Mouse (Mus musculus): ENCODE results near the gene Zfp184.
"Not testable (repeated sequence)": the region's sequence is repeated elsewhere in the genome, so short reads cannot be mapped to it uniquely, and the experiment has no call there.

Gene Zfp184

GRCm38 (mm10) chr13:21944926-21945740 is at the start of gene Zfp184:
Gene Zfp184 (plus strand): TSS chr13:21945094.
- peak; percentile 98 for DNase-seq (ENCODE audit: low read depth, low spot score)

GRCm38 (mm10) chr13:21896549-21897244 is 48.2 kb upstream of the Zfp184 start:
- peak; percentile 93 for DNase-seq (ENCODE audit: low read depth, low spot score)

- DNase-seq (ENCODE audit: low read depth, low spot score), result no peak
Measured at GRCm38 (mm10) chr13:21897245-21897634, 47.7 kb upstream of the Zfp184 start.

GRCm38 (mm10) chr13:21900870-21901565 is 43.9 kb upstream of the Zfp184 start:
- not testable (repeated sequence) for DNase-seq (ENCODE audit: low read depth, low spot score)

- DNase-seq (ENCODE audit: low read depth, low spot score), result no peak
Measured at GRCm38 (mm10) chr13:21903500-21903899, 41.4 kb upstream of the Zfp184 start.

- DNase-seq (ENCODE audit: low read depth, low spot score), result not testable (repeated sequence)
Measured at GRCm38 (mm10) chr13:21904090-21904489, 40.8 kb upstream of the Zfp184 start.

- no peak for DNase-seq (ENCODE audit: low read depth, low spot score)
Measured at GRCm38 (mm10) chr13:21906301-21906700, 38.6 kb upstream of the Zfp184 start.

GRCm38 (mm10) chr13:21906946-21907806 is 37.7 kb upstream of the Zfp184 start:
- DNase-seq (ENCODE audit: low read depth, low spot score), result no peak

- peak; percentile 49 for DNase-seq (ENCODE audit: low read depth, low spot score)
Measured at GRCm38 (mm10) chr13:21907807-21908155, 37.1 kb upstream of the Zfp184 start.

- no peak for DNase-seq (ENCODE audit: low read depth, low spot score)
Measured at GRCm38 (mm10) chr13:21910735-21911134, 34.2 kb upstream of the Zfp184 start.

- peak; percentile 78 for DNase-seq (ENCODE audit: low read depth, low spot score)
Measured at GRCm38 (mm10) chr13:21911147-21911546, 33.7 kb upstream of the Zfp184 start.

- no peak for DNase-seq (ENCODE audit: low read depth, low spot score)
Measured at GRCm38 (mm10) chr13:21913854-21914253, 31.0 kb upstream of the Zfp184 start.

- DNase-seq (ENCODE audit: low read depth, low spot score), result peak; percentile 87
Measured at GRCm38 (mm10) chr13:21914599-21914998, 30.3 kb upstream of the Zfp184 start.

GRCm38 (mm10) chr13:21915487-21915886 is 29.4 kb upstream of the Zfp184 start:
- DNase-seq (ENCODE audit: low read depth, low spot score), result no peak

GRCm38 (mm10) chr13:21916056-21916455 is 28.8 kb upstream of the Zfp184 start:
- DNase-seq (ENCODE audit: low read depth, low spot score), result no peak

GRCm38 (mm10) chr13:21917040-21917439 is 27.9 kb upstream of the Zfp184 start:
- peak; percentile 91 for DNase-seq (ENCODE audit: low read depth, low spot score)

GRCm38 (mm10) chr13:21917480-21917879 is 27.4 kb upstream of the Zfp184 start:
- DNase-seq (ENCODE audit: low read depth, low spot score), result no peak

- DNase-seq (ENCODE audit: low read depth, low spot score), result no peak
Measured at GRCm38 (mm10) chr13:21917992-21918391, 26.9 kb upstream of the Zfp184 start.

GRCm38 (mm10) chr13:21918570-21919419 is 26.1 kb upstream of the Zfp184 start:
- peak; percentile 94 for DNase-seq (ENCODE audit: low read depth, low spot score)

GRCm38 (mm10) chr13:21919836-21920431 is 25.0 kb upstream of the Zfp184 start:
- DNase-seq (ENCODE audit: low read depth, low spot score), result no peak

Data from forelimb bud, embryonic 11.5 days (tissue).